Mouse (Mus musculus): ENCODE measurements around the gene Cnot6. TPM values are rescaled to one million over a fixed set of nuclear protein-coding genes. Genes with fewer than 3 reads are reported as not detected.

Cnot6 gene
- 9.9 and 10.8 TPM in 2 replicates for polyA plus RNA-seq (2012; ENCODE audit: insufficient read depth, insufficient read length, missing spikeins)

- Histone ChIP-seq H3K27ac (replicated peaks; ENCODE audit: low read depth, low read length) (peak within 1 kb of the TSS; percentile 46), H3K4me1 (ENCODE audit: control insufficient read depth, insufficient read depth, insufficient read length, low read length) (peaks cover 2% of the 10 kb centered on the region; the same call in 1 of the 2 replicates), H3K4me3 (ENCODE audit: insufficient read depth, low read depth, low read length) (peak within 1 kb of the TSS; percentile 86)
Observed at GRCm38 (mm10) chr11:49712555-49713335, at the start of gene Cnot6. Gene Cnot6, minus strand, starts transcription at chr11:49712723.

GRCm38 (mm10) chr11:49761130-49761529 is 48.6 kb upstream of the Cnot6 start:
- Histone ChIP-seq H3K27ac (replicated peaks; ENCODE audit: low read depth, low read length) (no peak overlapping the region), H3K4me1 (ENCODE audit: control insufficient read depth, insufficient read depth, insufficient read length, low read length) (0 out of 2 replicates have a peak, but pooled peaks cover 5% of the 10 kb centered on the region), H3K4me3 (ENCODE audit: insufficient read depth, low read depth, low read length) (no peak overlapping the region)

GRCm38 (mm10) chr11:49758096-49758495 is 45.6 kb upstream of the Cnot6 start:
- Histone ChIP-seq H3K4me1 (ENCODE audit: control insufficient read depth, insufficient read depth, insufficient read length, low read length) (peaks cover 10% of the 10 kb centered on the region; the same call in 1 of the 2 replicates), H3K4me3 (ENCODE audit: insufficient read depth, low read depth, low read length) (no peak overlapping the region), H3K27ac (replicated peaks; ENCODE audit: low read depth, low read length) (no peak overlapping the region)

- peak overlapping the region; percentile 17; the same call in 1 of the 2 replicates for H3K4me3 ChIP-seq (ENCODE audit: insufficient read depth, low read depth, low read length)
- H3K4me1 ChIP-seq (ENCODE audit: control insufficient read depth, insufficient read depth, insufficient read length, low read length) = peaks cover 10% of the 10 kb centered on the region; the same call in 1 of the 2 replicates
- H3K27ac ChIP-seq (replicated peaks; ENCODE audit: low read depth, low read length) = peak overlapping the region; percentile 24
Observed at GRCm38 (mm10) chr11:49754958-49755665, 42.6 kb upstream of the Cnot6 start.

GRCm38 (mm10) chr11:49746756-49747155 is 34.2 kb upstream of the Cnot6 start:
- no peaks in the 10 kb centered on the region for H3K4me1 ChIP-seq (ENCODE audit: control insufficient read depth, insufficient read depth, insufficient read length, low read length)
- no peak overlapping the region for H3K27ac ChIP-seq (replicated peaks; ENCODE audit: low read depth, low read length)

GRCm38 (mm10) chr11:49745839-49746238 is 33.3 kb upstream of the Cnot6 start:
- Histone ChIP-seq H3K27ac (replicated peaks; ENCODE audit: low read depth, low read length) (no peak overlapping the region), H3K4me1 (ENCODE audit: control insufficient read depth, insufficient read depth, insufficient read length, low read length) (no peaks in the 10 kb centered on the region), H3K4me3 (ENCODE audit: insufficient read depth, low read depth, low read length) (no peak overlapping the region)

More at GRCm38 (mm10) chr11:49746756-49747155, 34.2 kb upstream of the Cnot6 start:
- no peak overlapping the region for H3K4me3 ChIP-seq (ENCODE audit: insufficient read depth, low read depth, low read length)

GRCm38 (mm10) chr11:49744981-49745380 is 32.5 kb upstream of the Cnot6 start:
- H3K4me3 ChIP-seq (ENCODE audit: insufficient read depth, low read depth, low read length) = no peak overlapping the region
- no peak overlapping the region for H3K27ac ChIP-seq (replicated peaks; ENCODE audit: low read depth, low read length)
- H3K4me1 ChIP-seq (ENCODE audit: control insufficient read depth, insufficient read depth, insufficient read length, low read length) = no peaks in the 10 kb centered on the region

- H3K4me3 ChIP-seq (ENCODE audit: insufficient read depth, low read depth, low read length) = no peak overlapping the region
Observed at GRCm38 (mm10) chr11:49743634-49744033, 31.1 kb upstream of the Cnot6 start.

GRCm38 (mm10) chr11:49742248-49742647 is 29.7 kb upstream of the Cnot6 start:
- no peak overlapping the region for H3K4me3 ChIP-seq (ENCODE audit: insufficient read depth, low read depth, low read length)
- no peaks in the 10 kb centered on the region; the same call in 1 of the 2 replicates for H3K4me1 ChIP-seq (ENCODE audit: control insufficient read depth, insufficient read depth, insufficient read length, low read length)
- no peak overlapping the region for H3K27ac ChIP-seq (replicated peaks; ENCODE audit: low read depth, low read length)

More at GRCm38 (mm10) chr11:49743634-49744033, 31.1 kb upstream of the Cnot6 start:
- no peak overlapping the region for H3K27ac ChIP-seq (replicated peaks; ENCODE audit: low read depth, low read length)
- no peaks in the 10 kb centered on the region for H3K4me1 ChIP-seq (ENCODE audit: control insufficient read depth, insufficient read depth, insufficient read length, low read length)

GRCm38 (mm10) chr11:49739776-49740175 is 27.3 kb upstream of the Cnot6 start:
- H3K27ac ChIP-seq (replicated peaks; ENCODE audit: low read depth, low read length) = no peak overlapping the region
- H3K4me3 ChIP-seq (ENCODE audit: insufficient read depth, low read depth, low read length) = no peak overlapping the region

GRCm38 (mm10) chr11:49738659-49739406 is 26.3 kb upstream of the Cnot6 start:
- Histone ChIP-seq H3K27ac (replicated peaks; ENCODE audit: low read depth, low read length) (no peak overlapping the region), H3K4me3 (ENCODE audit: insufficient read depth, low read depth, low read length) (no peak overlapping the region)

More at GRCm38 (mm10) chr11:49739776-49740175, 27.3 kb upstream of the Cnot6 start:
- no peaks in the 10 kb centered on the region; the same call in 1 of the 2 replicates for H3K4me1 ChIP-seq (ENCODE audit: control insufficient read depth, insufficient read depth, insufficient read length, low read length)

GRCm38 (mm10) chr11:49737625-49738024 is 25.1 kb upstream of the Cnot6 start:
- Histone ChIP-seq H3K27ac (replicated peaks; ENCODE audit: low read depth, low read length) (no peak overlapping the region), H3K4me3 (ENCODE audit: insufficient read depth, low read depth, low read length) (no peak overlapping the region)

More at GRCm38 (mm10) chr11:49738659-49739406, 26.3 kb upstream of the Cnot6 start:
- H3K4me1 ChIP-seq (ENCODE audit: control insufficient read depth, insufficient read depth, insufficient read length, low read length) = no peaks in the 10 kb centered on the region; the same call in 1 of the 2 replicates

GRCm38 (mm10) chr11:49734771-49735170 is 22.2 kb upstream of the Cnot6 start:
- Histone ChIP-seq H3K4me1 (ENCODE audit: control insufficient read depth, insufficient read depth, insufficient read length, low read length) (no peaks in the 10 kb centered on the region; the same call in 1 of the 2 replicates), H3K27ac (replicated peaks; ENCODE audit: low read depth, low read length) (0 out of 2 replicates have a peak overlapping the region, but pooled peaks have one; percentile 17), H3K4me3 (ENCODE audit: insufficient read depth, low read depth, low read length) (no peak overlapping the region)

More at GRCm38 (mm10) chr11:49737625-49738024, 25.1 kb upstream of the Cnot6 start:
- no peaks in the 10 kb centered on the region; the same call in 1 of the 2 replicates for H3K4me1 ChIP-seq (ENCODE audit: control insufficient read depth, insufficient read depth, insufficient read length, low read length)

GRCm38 (mm10) chr11:49730275-49730948 is 17.9 kb upstream of the Cnot6 start:
- no peak overlapping the region for H3K27ac ChIP-seq (replicated peaks; ENCODE audit: low read depth, low read length)

More at GRCm38 (mm10) chr11:49730275-49730948, 17.9 kb upstream of the Cnot6 start:
- Histone ChIP-seq H3K4me1 (ENCODE audit: control insufficient read depth, insufficient read depth, insufficient read length, low read length) (peaks cover 3% of the 10 kb centered on the region; the same call in 1 of the 2 replicates), H3K4me3 (ENCODE audit: insufficient read depth, low read depth, low read length) (no peak overlapping the region)

Data from brown adipose tissue, adult 24 weeks (tissue).